Mouse (Mus musculus) midbrain, embryonic 15.5 days (tissue): ENCODE measurements at regions not wholly inside any gene's neighbourhood (a gene's known extent, or its start where the extent isn't known, plus 50 kb on each side); places are given as distances from the start of the nearest gene placed in this dataset.

ENCODE experiments used
- ATAC-seq: fragments of 200-750 bp; cut with Nextera tagmentation; replicated peaks from 2 replicates; pipeline ENCODE4 v1.8.0; 2017; ENCODE audit warnings: moderate TSS enrichment
- H3K27ac ChIP-seq: fragments of 300-500 bp; sonication (generic); 2 replicates; pipeline ENCODE4 v1.5.1; 2015; ENCODE audit warnings: mild to moderate bottlenecking, inconsistent platforms
- H3K27me3 ChIP-seq: fragments of 300-500 bp; sonication (generic); replicated peaks from 2 replicates; pipeline ENCODE4 v1.6.1; 2015; ENCODE audit warnings: inconsistent platforms
- H3K36me3 ChIP-seq: fragments of 300-500 bp; sonication (generic); replicated peaks from 2 replicates; pipeline ENCODE4 v1.6.1; 2015; ENCODE audit warnings: inconsistent platforms
- H3K4me1 ChIP-seq: fragments of 300-500 bp; sonication (generic); 2 replicates; pipeline ENCODE4 v1.6.1; 2015; ENCODE audit warnings: inconsistent platforms
- H3K4me2 ChIP-seq: fragments of 300-500 bp; sonication (generic); 2 replicates; pipeline ENCODE4 v1.6.1; 2015; ENCODE audit warnings: inconsistent platforms, mild to moderate bottlenecking, moderate library complexity
- H3K4me3 ChIP-seq: fragments of 300-500 bp; sonication (generic); 2 replicates; pipeline ENCODE4 v1.5.1; 2015; ENCODE audit warnings: mild to moderate bottlenecking, inconsistent platforms
- H3K9ac ChIP-seq: fragments of 300-500 bp; sonication (generic); 2 replicates; pipeline ENCODE4 v1.6.1; 2015; ENCODE audit warnings: mild to moderate bottlenecking, inconsistent platforms
- H3K9me3 ChIP-seq: fragments of 300-500 bp; sonication (generic); 2 replicates; pipeline ENCODE4 v1.6.1; 2016; ENCODE audit warnings: inconsistent platforms
- WGBS: fragments of 180-500 bp; shearing (Covaris S2); methylation state at CpG from one replicate; pipeline ENCODE4 v1.1.7; 2015; ENCODE audit warnings: mixed read lengths; 5-methylcytosine and 5-hydroxymethylcytosine counted together

- no peaks in the 10 kb centered on the region for H3K36me3 ChIP-seq
- ATAC-seq = no peak
- no peak overlapping the region for H3K4me3 ChIP-seq
- no peak overlapping the region for H3K27ac ChIP-seq
- whole genome bisulfite sequencing = 71% methylated on average over 3 of the region's 3 CpGs
- no peaks in the 10 kb centered on the region for H3K9me3 ChIP-seq
- no peak overlapping the region for H3K9ac ChIP-seq
- H3K4me1 ChIP-seq = no peaks in the 10 kb centered on the region
- no peaks in the 10 kb centered on the region for H3K27me3 ChIP-seq
- H3K4me2 ChIP-seq = no peak overlapping the region
These were observed 784.3 kb downstream of the Flrt2 start for GRCm38 (mm10) chr12:96476344-96476743.

- no peak for ATAC-seq
- H3K9me3 ChIP-seq = no peaks in the 10 kb centered on the region
- 93% methylated on average over 1 of the region's 1 CpGs for WGBS
- H3K36me3 ChIP-seq = no peaks in the 10 kb centered on the region
- no peaks in the 10 kb centered on the region for H3K4me1 ChIP-seq
- no peak overlapping the region for H3K27ac ChIP-seq
- no peak overlapping the region for H3K4me3 ChIP-seq
- no peak overlapping the region for H3K4me2 ChIP-seq
- no peaks in the 10 kb centered on the region for H3K27me3 ChIP-seq
- no peak overlapping the region for H3K9ac ChIP-seq
These were observed 796.5 kb downstream of the Flrt2 start for GRCm38 (mm10) chr12:96488448-96488960.

GRCm38 (mm10) chr12:96509658-96510057 lies 817.6 kb downstream of the Flrt2 start:
- 83% methylated on average over 1 of the region's 1 CpGs for WGBS
- ATAC-seq = no peak
- no peaks in the 10 kb centered on the region for H3K9me3 ChIP-seq
- no peaks in the 10 kb centered on the region for H3K4me1 ChIP-seq
- H3K36me3 ChIP-seq = no peaks in the 10 kb centered on the region
- H3K4me3 ChIP-seq = no peak overlapping the region
- no peaks in the 10 kb centered on the region for H3K27me3 ChIP-seq
- H3K27ac ChIP-seq = no peak overlapping the region
- no peak overlapping the region for H3K4me2 ChIP-seq
- no peak overlapping the region for H3K9ac ChIP-seq

GRCm38 (mm10) chr12:96558824-96559223 lies 866.8 kb downstream of the Flrt2 start:
- Histone ChIP-seq H3K27me3 (no peaks in the 10 kb centered on the region), H3K27ac (no peak overlapping the region), H3K9ac (no peak overlapping the region), H3K4me3 (no peak overlapping the region), H3K9me3 (no peaks in the 10 kb centered on the region), H3K4me2 (no peak overlapping the region), H3K36me3 (no peaks in the 10 kb centered on the region), H3K4me1 (no peaks in the 10 kb centered on the region)
- 54% methylated on average over 1 of the region's 1 CpGs for WGBS
- ATAC-seq = no peak

GRCm38 (mm10) chr12:96594845-96595244 lies 902.8 kb downstream of the Flrt2 start:
- 65% methylated on average over 3 of the region's 3 CpGs for WGBS

GRCm38 (mm10) chr12:96615134-96615533 lies 923.1 kb downstream of the Flrt2 start:
- Histone ChIP-seq H3K4me1 (no peaks in the 10 kb centered on the region), H3K4me3 (no peak overlapping the region), H3K9me3 (no peaks in the 10 kb centered on the region), H3K27me3 (no peaks in the 10 kb centered on the region), H3K4me2 (no peak overlapping the region), H3K27ac (no peak overlapping the region), H3K36me3 (no peaks in the 10 kb centered on the region), H3K9ac (no peak overlapping the region)
- 85% methylated on average over 2 of the region's 2 CpGs for WGBS
- no peak for ATAC-seq

More at GRCm38 (mm10) chr12:96594845-96595244, 902.8 kb downstream of the Flrt2 start:
- Histone ChIP-seq H3K36me3 (no peaks in the 10 kb centered on the region), H3K9ac (no peak overlapping the region), H3K27ac (no peak overlapping the region), H3K4me2 (no peak overlapping the region), H3K4me3 (no peak overlapping the region), H3K9me3 (no peaks in the 10 kb centered on the region), H3K4me1 (no peaks in the 10 kb centered on the region), H3K27me3 (no peaks in the 10 kb centered on the region)
- ATAC-seq = no peak

GRCm38 (mm10) chr12:96615850-96616249 lies 923.8 kb downstream of the Flrt2 start:
- no peak overlapping the region for H3K9ac ChIP-seq
- no peaks in the 10 kb centered on the region for H3K27me3 ChIP-seq
- H3K27ac ChIP-seq = no peak overlapping the region
- H3K4me2 ChIP-seq = no peak overlapping the region
- 85% methylated on average over 4 of the region's 4 CpGs for WGBS
- H3K4me3 ChIP-seq = no peak overlapping the region
- H3K36me3 ChIP-seq = no peaks in the 10 kb centered on the region
- H3K9me3 ChIP-seq = no peaks in the 10 kb centered on the region
- no peak for ATAC-seq
- no peaks in the 10 kb centered on the region for H3K4me1 ChIP-seq

GRCm38 (mm10) chr12:96617226-96617625 lies 925.2 kb downstream of the Flrt2 start:
- H3K9ac ChIP-seq = no peak overlapping the region
- H3K27me3 ChIP-seq = no peaks in the 10 kb centered on the region
- H3K9me3 ChIP-seq = no peaks in the 10 kb centered on the region
- no peak overlapping the region for H3K4me2 ChIP-seq
- ATAC-seq = no peak
- no peak overlapping the region for H3K4me3 ChIP-seq
- H3K27ac ChIP-seq = no peak overlapping the region
- H3K36me3 ChIP-seq = no peaks in the 10 kb centered on the region
- WGBS = 98% methylated on average over 2 of the region's 2 CpGs
- H3K4me1 ChIP-seq = no peaks in the 10 kb centered on the region
